Mouse (Mus musculus) hindbrain, postnatal 0 days (tissue): ENCODE measurements around the gene Drd4. TPM values are rescaled to one million over a fixed set of nuclear protein-coding genes. Genes with fewer than 3 reads are reported as not detected.

ENCODE experiments used
- ATAC-seq: fragments of 200-750 bp; cut with Nextera tagmentation; 2 replicates; pipeline ENCODE4 v1.8.0; 2017; ENCODE audit warnings: mild to moderate bottlenecking, moderate TSS enrichment, moderate library complexity
- DNase-seq: peaks from one replicate; pipeline ENCODE4 v3.0.0-alpha.2; 2015; ENCODE audit warnings: low spot score
- H3K27ac ChIP-seq: fragments of 300-500 bp; sonication (generic); 2 replicates; pipeline ENCODE4 v1.5.1; 2014; ENCODE audit warnings: mild to moderate bottlenecking
- H3K27me3 ChIP-seq: fragments of 300-500 bp; sonication (generic); 2 replicates; pipeline ENCODE4 v1.6.1; 2014; ENCODE audit warnings: low read length, mixed read lengths; ENCODE audit not compliant: insufficient read depth
- H3K36me3 ChIP-seq: fragments of 300-500 bp; sonication (generic); 2 replicates; pipeline ENCODE4 v1.6.1; 2014; ENCODE audit warnings: low read length, mixed read lengths; ENCODE audit not compliant: insufficient read depth
- H3K4me1 ChIP-seq: fragments of 300-500 bp; sonication (generic); 2 replicates; pipeline ENCODE4 v1.6.1; 2014; ENCODE audit warnings: antibody characterized with exemption, low read length, mixed read lengths; ENCODE audit not compliant: insufficient read depth
- H3K4me2 ChIP-seq: fragments of 300-500 bp; sonication (generic); 2 replicates; pipeline ENCODE4 v1.6.1; 2014; ENCODE audit warnings: low read depth, mild to moderate bottlenecking, low read length, moderate library complexity, mixed read lengths
- H3K4me3 ChIP-seq: fragments of 300-500 bp; sonication (generic); 2 replicates; pipeline ENCODE4 v1.5.1; 2014; ENCODE audit warnings: low read length
- H3K9ac ChIP-seq: fragments of 300-500 bp; sonication (generic); replicated peaks from 2 replicates; pipeline ENCODE4 v1.6.1; 2014; ENCODE audit warnings: mild to moderate bottlenecking, low read length, moderate library complexity, mixed read lengths
- H3K9me3 ChIP-seq: fragments of 300-500 bp; sonication (generic); 2 replicates; pipeline ENCODE4 v1.6.1; 2016; ENCODE audit warnings: low read length, mixed read lengths
- CTCF ChIP-seq: IDR thresholded peaks from 2 replicates; pipeline ENCODE4 v1.5.1; 2016; ENCODE audit warnings: antibody characterized with exemption, control low read depth, low read depth
- WGBS: fragments of 180-500 bp; shearing (Covaris S2); extraction: QIAGEN DNeasy Blood & Tissue Kit; methylation state at CpG from one replicate; pipeline ENCODE4 v1.1.7; 2014; 5-methylcytosine and 5-hydroxymethylcytosine counted together
- polyA plus RNA-seq: library from polyadenylated mRNA; unstranded; fragments of >200 nt; fragmentation: Nextera tagmentation; extraction: Ambion mirVana; gene quantifications from 2 replicates; pipeline ENCODE4 v1.2.1, GENCODE M21; 2015
- total RNA-seq: library from RNA; depleted of rRNA; stranded (reverse); fragments of >200 nt; gene quantifications from 2 replicates; pipeline ENCODE4 v1.2.3, GENCODE M21; 2014

The Drd4 gene
- total and polyA plus RNA-seq, 2 experiments from 2014 or later: 0.73 to 0.94 TPM

DNA sequence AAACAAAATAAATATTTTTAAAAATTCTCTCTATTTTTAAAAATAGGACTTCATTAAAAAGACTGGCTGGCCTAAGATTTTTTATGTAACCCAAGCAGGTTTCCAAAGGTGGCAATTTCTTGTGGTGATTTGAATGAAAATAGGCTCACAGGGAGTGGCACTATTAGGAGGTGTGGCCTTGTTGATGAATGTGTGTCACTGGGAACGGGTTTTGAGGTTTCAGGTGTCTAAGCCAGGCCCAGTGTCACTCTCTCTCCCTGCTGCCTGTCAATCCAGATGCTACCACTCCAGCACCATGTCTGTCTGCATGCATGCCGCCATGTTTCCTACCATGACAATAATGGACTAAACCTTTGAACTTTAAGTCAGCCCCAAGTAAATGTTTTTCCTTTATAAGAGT lies 27.6 kb downstream of the Drd4 start:
- Histone ChIP-seq H3K4me1 (peaks cover 1% of the 10 kb centered on the region; the same call in 1 of the 2 replicates), H3K9ac (no peak overlapping the region), H3K27me3 (no peaks in the 10 kb centered on the region), H3K36me3 (peaks cover 84% of the 10 kb centered on the region), H3K27ac (no peak overlapping the region), H3K4me2 (no peak overlapping the region), H3K4me3 (no peak overlapping the region), H3K9me3 (no peaks in the 10 kb centered on the region)
- no peak for TF ChIP-seq CTCF
- WGBS: 74% methylated on average over 2 of the region's 2 CpGs
- ATAC-seq: no peak
- DNase-seq: no peak

DNA sequence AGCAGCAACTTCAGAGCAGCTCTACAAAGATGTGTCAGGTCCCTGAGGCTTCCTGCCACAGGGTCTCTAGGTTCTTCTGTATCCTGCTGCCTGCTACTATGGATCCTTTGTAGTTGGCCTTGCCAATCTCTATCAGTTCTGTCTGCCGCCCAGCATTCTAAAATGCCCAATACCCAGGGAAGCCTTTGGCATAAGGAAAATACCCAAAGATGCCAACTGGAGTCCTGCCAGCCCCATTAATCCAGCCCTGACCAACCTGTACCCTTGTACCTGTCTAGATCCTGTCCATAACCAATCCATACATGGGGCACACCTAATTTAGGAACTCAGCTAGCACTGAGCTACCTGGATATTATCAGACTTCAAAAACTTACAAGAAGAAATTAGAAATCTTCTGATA lies 32.9 kb downstream of the Drd4 start:
- no peak for TF ChIP-seq CTCF
- peaks cover 24% of the 10 kb centered on the region for H3K4me1 ChIP-seq
- H3K9ac ChIP-seq: peak overlapping the region; percentile 33; the same call in 1 of the 2 replicates

DNA sequence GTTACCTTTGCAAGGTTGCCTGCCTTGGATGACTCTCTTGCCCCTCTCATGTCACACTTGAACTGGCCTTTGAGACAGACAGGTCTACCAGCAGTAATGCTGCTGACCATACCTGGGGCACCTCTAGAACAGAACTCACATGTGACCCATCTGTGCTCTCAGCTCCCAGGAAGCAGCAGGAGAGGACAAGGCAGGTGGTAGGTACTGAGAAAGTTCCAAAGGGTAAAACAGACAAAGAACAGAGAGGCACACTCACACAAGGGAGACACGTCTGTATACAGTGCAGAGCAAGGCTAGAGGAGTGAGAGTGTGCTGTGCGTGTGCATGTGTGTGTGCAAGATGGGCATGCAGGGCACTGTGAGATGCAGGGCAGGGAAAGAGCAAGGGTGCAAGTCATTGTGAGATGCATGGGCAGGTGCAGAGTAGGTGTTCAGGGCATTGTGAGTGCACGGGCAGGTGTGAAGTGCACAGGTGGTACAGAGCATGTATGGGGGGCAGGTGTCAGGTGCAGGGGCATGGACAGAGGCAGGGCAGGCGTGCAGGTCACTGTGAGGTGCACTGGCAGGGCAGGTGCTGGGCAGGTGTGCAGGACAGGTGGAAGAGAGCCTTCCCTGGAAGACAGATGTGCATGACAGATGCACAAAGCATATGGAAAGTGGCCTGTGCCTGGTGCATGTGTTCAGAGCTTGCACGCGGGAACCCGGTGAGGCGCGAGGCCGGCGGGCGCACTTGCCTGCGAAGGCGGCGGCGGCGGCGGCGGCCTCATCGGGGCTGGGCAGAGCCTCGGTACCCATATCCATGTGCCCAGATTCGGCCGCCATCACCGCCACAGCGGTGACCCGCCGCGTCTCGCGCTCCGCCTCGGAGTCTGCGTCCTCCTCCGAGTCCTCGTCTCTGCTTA lies 35.0 kb downstream of the Drd4 start:
- DNase-seq (no peak), ATAC-seq (peak; percentile 33)
- Histone ChIP-seq H3K27me3 (no peaks in the 10 kb centered on the region), H3K9me3 (no peaks in the 10 kb centered on the region), H3K4me2 (peak overlapping the region; percentile 93), H3K4me1 (peaks cover 24% of the 10 kb centered on the region), H3K27ac (peak overlapping the region; percentile 100), H3K9ac (peak overlapping the region; percentile 76), H3K36me3 (peaks cover 21% of the 10 kb centered on the region; the same call in 1 of the 2 replicates), H3K4me3 (peak overlapping the region; percentile 58)
- 4% methylated on average over 35 of the region's 35 CpGs for WGBS
- no peak for TF ChIP-seq CTCF

More for the DNA sequence above, 32.9 kb downstream of the Drd4 start:
- 66% methylated on average over 1 of the region's 1 CpGs for WGBS
- H3K4me3 ChIP-seq: no peak overlapping the region
- DNase-seq (no peak), ATAC-seq (no peak)
- H3K27ac ChIP-seq: no peak overlapping the region
- no peaks in the 10 kb centered on the region for H3K9me3 ChIP-seq
- 0 out of 2 replicates have a peak overlapping the region, but pooled peaks have one; percentile 4 for H3K4me2 ChIP-seq
- H3K27me3 ChIP-seq: no peaks in the 10 kb centered on the region
- H3K36me3 ChIP-seq: peaks cover 38% of the 10 kb centered on the region

GRCm38 (mm10) chr7:141327469-141328372 lies 35.9 kb downstream of the Drd4 start, which contains the start of the genes Deaf1 and Tmem80:
TSS of gene Deaf1 (minus strand) at chr7:141327690.
TSS of gene Tmem80 (plus strand) at chr7:141327739.
- peaks cover 12% of the 10 kb centered on the region; the same call in 1 of the 2 replicates for H3K36me3 ChIP-seq
- no peaks in the 10 kb centered on the region for H3K27me3 ChIP-seq
- peak within 1 kb of the TSS; percentile 93 for H3K4me2 ChIP-seq
- no peak for TF ChIP-seq CTCF
- under 1% methylated on average over 103 of the region's 105 CpGs for WGBS
- peak within 1 kb of the TSS; percentile 76 for H3K9ac ChIP-seq
- ATAC-seq (peak; percentile 96), DNase-seq (peak; percentile 100)
- H3K9me3 ChIP-seq: no peaks in the 10 kb centered on the region
- peak within 1 kb of the TSS; percentile 58 for H3K4me3 ChIP-seq
- peak within 1 kb of the TSS; percentile 100 for H3K27ac ChIP-seq
- peaks cover 24% of the 10 kb centered on the region for H3K4me1 ChIP-seq

GRCm38 (mm10) chr7:141328373-141328990 lies 36.7 kb downstream of the Drd4 start:
- H3K27me3 ChIP-seq: no peaks in the 10 kb centered on the region
- TF ChIP-seq CTCF: no peak
- peak overlapping the region; percentile 100 for H3K27ac ChIP-seq
- ATAC-seq: no peak
- peaks cover 24% of the 10 kb centered on the region for H3K4me1 ChIP-seq
- no peak for DNase-seq
- no peaks in the 10 kb centered on the region for H3K9me3 ChIP-seq
- peaks cover 10% of the 10 kb centered on the region; the same call in 1 of the 2 replicates for H3K36me3 ChIP-seq
- H3K4me3 ChIP-seq: peak overlapping the region; percentile 58
- peak overlapping the region; percentile 93 for H3K4me2 ChIP-seq
- WGBS: 14% methylated on average over 24 of the region's 24 CpGs
- H3K9ac ChIP-seq: peak overlapping the region; percentile 76

- no peaks in the 10 kb centered on the region for H3K27me3 ChIP-seq
- H3K27ac ChIP-seq: no peak overlapping the region
Measured at GRCm38 (mm10) chr7:141330706-141331105, 38.9 kb downstream of the Drd4 start.

More at GRCm38 (mm10) chr7:141330706-141331105, 38.9 kb downstream of the Drd4 start:
- Histone ChIP-seq H3K4me1 (peaks cover 18% of the 10 kb centered on the region), H3K4me3 (no peak overlapping the region), H3K9ac (no peak overlapping the region), H3K4me2 (no peak overlapping the region), H3K9me3 (no peaks in the 10 kb centered on the region), H3K36me3 (peaks cover 12% of the 10 kb centered on the region; the same call in 1 of the 2 replicates)
- ATAC-seq: no peak
- no peak for TF ChIP-seq CTCF
- DNase-seq: no peak
